Mouse (Mus musculus) central nervous system, embryonic 18 days (tissue): ENCODE measurements around the gene Hist1h1b. TPM values are rescaled to one million over a fixed set of nuclear protein-coding genes. Genes with fewer than 3 reads are reported as not detected.

Experiments used
- polyA plus RNA-seq: library from polyadenylated mRNA; depleted of rRNA; stranded (reverse); fragments of >200 nt; gene quantifications from 2 replicates; pipeline ENCODE4 v1.2.3, GENCODE M21; 2012; rRNA removed

Hist1h1b gene
- 0.70 and 1.2 TPM in 2 replicates for polyA plus RNA-seq

GRCm38 (mm10) chr13:21779767-21780731, at the start of gene Hist1h1b:
Hist1h1b (minus strand) TSS chr13:21780625.

GRCm38 (mm10) chr13:21811539-21811938, 31.1 kb upstream of the Hist1h1b start, which contains the start of gene Hist1h4m:
Hist1h4m (plus strand) TSS chr13:21811746.

GRCm38 (mm10) chr13:21810073-21810472, 29.6 kb upstream of the Hist1h1b start, which contains the start of the genes Hist1h2bq and Hist1h2ao:
Hist1h2bq (minus strand) TSS chr13:21810197.
Hist1h2ao (plus strand) TSS chr13:21810465.

GRCm38 (mm10) chr13:21786899-21787629, 6.6 kb upstream of the Hist1h1b start, which contains the start of the genes Hist1h2an and Hist1h2bp:
Hist1h2an (minus strand) TSS chr13:21787218.
Hist1h2bp (plus strand) TSS chr13:21787461.

GRCm38 (mm10) chr13:21783255-21783617, 2.8 kb upstream of the Hist1h1b start, which contains the start of gene Hist1h3i:
Hist1h3i (minus strand) TSS chr13:21783370.

GRCm38 (mm10) chr13:21753524-21754285, 26.7 kb downstream of the Hist1h1b start, which contains the start of the genes Hist1h2ak and Hist1h2bn:
Hist1h2ak (minus strand) TSS chr13:21753827.
Hist1h2bn (plus strand) TSS chr13:21754123.

GRCm38 (mm10) chr13:21750159-21751017, 30.0 kb downstream of the Hist1h1b start, which contains the start of gene Hist1h4k:
Hist1h4k (minus strand) TSS chr13:21750505.

GRCm38 (mm10) chr13:21734906-21735767, 45.3 kb downstream of the Hist1h1b start, which contains the start of gene Hist1h4j:
Hist1h4j (plus strand) TSS chr13:21735064.

Other genes starting within 250 kb of the Hist1h1b start
- 7.2 and 7.3 TPM in 2 replicates for gene Zkscan8, start 249.5 kb downstream of the Hist1h1b start, polyA plus RNA-seq
- not detected in 2 replicates for gene Olfr1366, start 237.8 kb downstream of the Hist1h1b start, polyA plus RNA-seq
- gene Olfr1535, start 220.7 kb downstream of the Hist1h1b start, polyA plus RNA-seq, result not detected in 2 replicates
- gene Olfr1364, start 198.9 kb downstream of the Hist1h1b start, polyA plus RNA-seq, result not detected in 2 replicates
- not detected in 2 replicates for gene Olfr1362, start 166.6 kb downstream of the Hist1h1b start, polyA plus RNA-seq
- gene Olfr11, start 138.1 kb downstream of the Hist1h1b start, polyA plus RNA-seq, result not detected in 2 replicates
- not detected in 2 replicates for gene Olfr1361, start 117.2 kb downstream of the Hist1h1b start, polyA plus RNA-seq
- not detected in 2 replicates for gene Olfr1360, start 103.2 kb downstream of the Hist1h1b start, polyA plus RNA-seq
- gene Olfr1359, start 82.5 kb downstream of the Hist1h1b start, polyA plus RNA-seq, result not detected in 2 replicates
- gene Hist1h2bl, start 64.5 kb downstream of the Hist1h1b start, polyA plus RNA-seq, result 1.0 and 1.4 TPM in 2 replicates
- 3.4 and 7.2 TPM in 2 replicates for gene Hist1h2ai, start 64.2 kb downstream of the Hist1h1b start, polyA plus RNA-seq
- 7.7 and 8.9 TPM in 2 replicates for gene Hist1h3h, start 63.0 kb downstream of the Hist1h1b start, polyA plus RNA-seq
- gene Hist1h2bm, start 58.6 kb downstream of the Hist1h1b start, polyA plus RNA-seq, result 2.3 and 3.4 TPM in 2 replicates
- 4.5 TPM in 2 replicates for gene Hist1h4j, start 45.6 kb downstream of the Hist1h1b start, polyA plus RNA-seq
- 5.4 and 10.0 TPM in 2 replicates for gene Hist1h4k, start 30.1 kb downstream of the Hist1h1b start, polyA plus RNA-seq
- 4.8 and 5.9 TPM in 2 replicates for gene Hist1h2ak, start 26.8 kb downstream of the Hist1h1b start, polyA plus RNA-seq
- 1.6 and 3.0 TPM in 2 replicates for gene Hist1h2bn, start 26.5 kb downstream of the Hist1h1b start, polyA plus RNA-seq
- 6.0 and 8.7 TPM in 2 replicates for gene Hist1h3i, start 2.7 kb upstream of the Hist1h1b start, polyA plus RNA-seq
- gene Hist1h2an, start 6.6 kb upstream of the Hist1h1b start, polyA plus RNA-seq, result 1.2 and 1.3 TPM in 2 replicates
- 0.28 and 0.64 TPM in 2 replicates for gene Hist1h2bp, start 6.8 kb upstream of the Hist1h1b start, polyA plus RNA-seq
- gene Hist1h2bq, start 29.6 kb upstream of the Hist1h1b start, polyA plus RNA-seq, result 1.2 and 3.8 TPM in 2 replicates
- gene Hist1h2ao, start 29.8 kb upstream of the Hist1h1b start, polyA plus RNA-seq, result not detected in 2 replicates
- not detected in 2 replicates for gene Hist1h4m, start 31.1 kb upstream of the Hist1h1b start, polyA plus RNA-seq
- 7.9 and 9.3 TPM in 2 replicates for gene Hist1h4n, start 51.6 kb upstream of the Hist1h1b start, polyA plus RNA-seq
- gene Hist1h2ap, start 52.9 kb upstream of the Hist1h1b start, polyA plus RNA-seq, result 8.6 and 10.7 TPM in 2 replicates
- gene Hist1h2br, start 53.1 kb upstream of the Hist1h1b start, polyA plus RNA-seq, result 1.7 and 2.6 TPM in 2 replicates
- gene Zfp184, start 164.5 kb upstream of the Hist1h1b start, polyA plus RNA-seq, result 12.3 and 13.4 TPM in 2 replicates
- 0.03 and 0.04 TPM in 2 replicates for gene Pom121l2, start 200.6 kb upstream of the Hist1h1b start, polyA plus RNA-seq
- gene Prss16, start 229.1 kb upstream of the Hist1h1b start, polyA plus RNA-seq, result not detected in 2 replicates